ENCODE assay signal across 16 mouse cellular contexts in the genomic region with DNA sequence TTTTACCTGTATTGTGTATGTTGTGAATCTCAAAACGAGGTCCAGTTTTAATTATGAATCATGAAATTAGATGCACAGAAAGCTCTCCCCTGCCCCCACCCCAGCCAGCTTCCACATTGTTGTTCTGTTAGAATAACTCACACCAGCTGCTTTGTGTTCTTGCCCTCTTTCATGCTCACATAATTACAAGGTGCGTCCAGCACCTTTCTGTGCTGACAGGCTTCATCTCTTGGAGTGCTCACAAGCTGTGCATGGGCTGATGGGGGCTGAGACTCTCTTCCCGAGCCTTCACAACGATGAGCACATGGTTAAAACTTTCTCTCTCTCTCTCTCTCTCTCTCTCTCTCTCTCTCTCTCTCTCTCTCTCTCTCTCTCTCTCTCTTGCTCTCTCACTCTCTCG.
"Had no signal": no experiment of that assay in that cellular context is flagged by ENCODE, and none has a peak within 500 bp of the region (broad histone marks: within the 10 kb centered on the region; RNA-seq: fewer than 3 reads in every experiment).

No protein-coding gene starts in this region.

- H3K36me3 ChIP-seq: limb, embryonic 13.5 days had no signal

- DNase-seq: kidney, adult 18-20 months; kidney, postnatal 10 days; kidney, postnatal 4 days; left cerebral cortex, postnatal 4 days; lung, adult 18-20 months; lung, postnatal 36 days; right cerebral cortex, adult 18-20 months; right cerebral cortex, postnatal 25 days; thymus, adult 18-20 months; thymus, postnatal 14 days had no signal

- H3K27ac ChIP-seq: layer of hippocampus, adult 2 months; limb, embryonic 13.5 days; liver, embryonic 14.5 days; neural tube, embryonic 15.5 days; stomach, postnatal 0 days had no signal

- H3K4me2 ChIP-seq: limb, embryonic 13.5 days; neural tube, embryonic 15.5 days had no signal

- H3K27me3 ChIP-seq: limb, embryonic 13.5 days; neural tube, embryonic 15.5 days had no signal

- H3K4me1 ChIP-seq: limb, embryonic 13.5 days; neural tube, embryonic 15.5 days had no signal

- H3K9me3 ChIP-seq: limb, embryonic 13.5 days; neural tube, embryonic 15.5 days had no signal

- H3K9ac ChIP-seq: limb, embryonic 13.5 days; liver, embryonic 14.5 days; neural tube, embryonic 15.5 days had no signal

- H3K4me3 ChIP-seq: layer of hippocampus, adult 2 months; limb, embryonic 13.5 days; myocyte; neural tube, embryonic 15.5 days had no signal
